Mouse (Mus musculus): Measurements from ENCODE around the gene Zfp668. TPM values are rescaled to one million over a fixed set of nuclear protein-coding genes. Genes with fewer than 3 reads are reported as not detected.
"Not testable (repeated sequence)": the region's sequence is repeated elsewhere in the genome, so short reads cannot be mapped to it uniquely, and the experiment has no call there.

Gene Zfp668
- polyA plus RNA-seq, 1 experiment from 2014 or later, result 6.5 TPM

- not testable (repeated sequence) for ATAC-seq (ENCODE audit: low FRiP score, low TSS enrichment); H3K4me1 ChIP-seq (replicated peaks; ENCODE audit: control insufficient read depth, insufficient read depth); H3K9me3 ChIP-seq (ENCODE audit: control insufficient read depth, low read length); H3K4me3 ChIP-seq (ENCODE audit: low read depth, low read length); H3K9ac ChIP-seq (ENCODE audit: low read length); H3K36me3 ChIP-seq (ENCODE audit: control insufficient read depth, insufficient read depth, low read length); H3K27me3 ChIP-seq (ENCODE audit: control insufficient read depth, insufficient read depth, low read length); H3K27ac ChIP-seq (replicated peaks); DNase-seq (ENCODE audit: low spot score); H3K4me2 ChIP-seq (replicated peaks; ENCODE audit: low read depth)
- TF ChIP-seq CTCF (IDR thresholded peaks at IDR 0.05; ENCODE audit: low read depth), result peak; percentile 8; the same call in 1 of the 2 replicates
- WGBS, result 73% methylated on average over 4 of the region's 4 CpGs
Observed at GRCm38 (mm10) chr7:127837878-127838277, 38.8 kb downstream of the Zfp668 start.

- TF ChIP-seq CTCF (IDR thresholded peaks at IDR 0.05; ENCODE audit: low read depth) (no peak), EP300 (optimal IDR thresholded peaks at IDR 0.05) (no peak)
- no peak for ATAC-seq (ENCODE audit: low FRiP score, low TSS enrichment)
- 81% methylated on average over 5 of the region's 5 CpGs for WGBS
Observed at GRCm38 (mm10) chr7:127837473-127837872, 39.2 kb downstream of the Zfp668 start.

GRCm38 (mm10) chr7:127835550-127835949 lies 41.1 kb downstream of the Zfp668 start:
- H3K27me3 ChIP-seq (ENCODE audit: control insufficient read depth, insufficient read depth, low read length), result no peaks in the 10 kb centered on the region
- no peak overlapping the region for H3K4me2 ChIP-seq (replicated peaks; ENCODE audit: low read depth)
- no peaks in the 10 kb centered on the region for H3K4me1 ChIP-seq (replicated peaks; ENCODE audit: control insufficient read depth, insufficient read depth)
- H3K9me3 ChIP-seq (ENCODE audit: control insufficient read depth, low read length), result no peaks in the 10 kb centered on the region
- 72% methylated on average over 2 of the region's 2 CpGs for WGBS
- H3K4me3 ChIP-seq (ENCODE audit: low read depth, low read length), result no peak overlapping the region
- no peak for ATAC-seq (ENCODE audit: low FRiP score, low TSS enrichment)
- TF ChIP-seq CTCF (IDR thresholded peaks at IDR 0.05; ENCODE audit: low read depth), result no peak
- TF ChIP-seq EP300 (optimal IDR thresholded peaks at IDR 0.05), result no peak
- no peak overlapping the region for H3K9ac ChIP-seq (ENCODE audit: low read length)
- H3K36me3 ChIP-seq (ENCODE audit: control insufficient read depth, insufficient read depth, low read length), result no peaks in the 10 kb centered on the region
- no peak overlapping the region for H3K27ac ChIP-seq (replicated peaks)
- DNase-seq (ENCODE audit: low spot score), result no peak

More at GRCm38 (mm10) chr7:127837473-127837872, 39.2 kb downstream of the Zfp668 start:
- Histone ChIP-seq H3K4me3 (ENCODE audit: low read depth, low read length) (no peak overlapping the region), H3K9ac (ENCODE audit: low read length) (no peak overlapping the region), H3K27ac (replicated peaks) (no peak overlapping the region), H3K9me3 (ENCODE audit: control insufficient read depth, low read length) (no peaks in the 10 kb centered on the region), H3K4me2 (replicated peaks; ENCODE audit: low read depth) (no peak overlapping the region), H3K36me3 (ENCODE audit: control insufficient read depth, insufficient read depth, low read length) (no peaks in the 10 kb centered on the region), H3K4me1 (replicated peaks; ENCODE audit: control insufficient read depth, insufficient read depth) (0 out of 2 replicates have a peak, but pooled peaks cover 3% of the 10 kb centered on the region), H3K27me3 (ENCODE audit: control insufficient read depth, insufficient read depth, low read length) (no peaks in the 10 kb centered on the region)
- DNase-seq (ENCODE audit: low spot score), result no peak

GRCm38 (mm10) chr7:127824176-127824871 lies 52.3 kb downstream of the Zfp668 start, which contains the start of the genes Stx4a and Stx1b:
Gene Stx4a, plus strand, starts transcription at chr7:127824294.
Gene Stx1b, minus strand, starts transcription at chr7:127824549.
- no peak for TF ChIP-seq EP300 (optimal IDR thresholded peaks at IDR 0.05)
- no peak for TF ChIP-seq CTCF (IDR thresholded peaks at IDR 0.05; ENCODE audit: low read depth)
- peak; percentile 58 for DNase-seq (ENCODE audit: low spot score)
- ATAC-seq (ENCODE audit: low FRiP score, low TSS enrichment), result peak; percentile 60; the same call in 1 of the 2 replicates

GRCm38 (mm10) chr7:127823236-127824171 lies 53.1 kb downstream of the Zfp668 start:
- Histone ChIP-seq H3K9ac (ENCODE audit: low read length) (peak overlapping the region; percentile 70), H3K4me1 (replicated peaks; ENCODE audit: control insufficient read depth, insufficient read depth) (no peaks in the 10 kb centered on the region; the same call in 1 of the 2 replicates), H3K27ac (replicated peaks) (no peak overlapping the region), H3K36me3 (ENCODE audit: control insufficient read depth, insufficient read depth, low read length) (no peaks in the 10 kb centered on the region), H3K9me3 (ENCODE audit: control insufficient read depth, low read length) (no peaks in the 10 kb centered on the region), H3K4me3 (ENCODE audit: low read depth, low read length) (peak overlapping the region; percentile 52), H3K4me2 (replicated peaks; ENCODE audit: low read depth) (peak overlapping the region; percentile 63), H3K27me3 (ENCODE audit: control insufficient read depth, insufficient read depth, low read length) (no peaks in the 10 kb centered on the region)
- 72% methylated on average over 11 of the region's 11 CpGs for WGBS
- TF ChIP-seq CTCF (IDR thresholded peaks at IDR 0.05; ENCODE audit: low read depth), result peak; percentile 37; the same call in 1 of the 2 replicates
- no peak for TF ChIP-seq EP300 (optimal IDR thresholded peaks at IDR 0.05)
- ATAC-seq (ENCODE audit: low FRiP score, low TSS enrichment) (no peak), DNase-seq (ENCODE audit: low spot score) (no peak)

More at GRCm38 (mm10) chr7:127824176-127824871, 52.3 kb downstream of the Zfp668 start, which contains the start of the genes Stx4a and Stx1b:
- peak within 1 kb of the TSS; percentile 63 for H3K4me2 ChIP-seq (replicated peaks; ENCODE audit: low read depth)
- no peaks in the 10 kb centered on the region for H3K36me3 ChIP-seq (ENCODE audit: control insufficient read depth, insufficient read depth, low read length)
- H3K9ac ChIP-seq (ENCODE audit: low read length), result peak within 1 kb of the TSS; percentile 70
- no peaks in the 10 kb centered on the region for H3K27me3 ChIP-seq (ENCODE audit: control insufficient read depth, insufficient read depth, low read length)
- H3K4me3 ChIP-seq (ENCODE audit: low read depth, low read length), result peak within 1 kb of the TSS; percentile 52
- no peaks in the 10 kb centered on the region for H3K9me3 ChIP-seq (ENCODE audit: control insufficient read depth, low read length)
- 0 out of 2 replicates have a peak within 1 kb of the TSS, but pooled peaks have one; percentile 24 for H3K27ac ChIP-seq (replicated peaks)
- H3K4me1 ChIP-seq (replicated peaks; ENCODE audit: control insufficient read depth, insufficient read depth), result no peaks in the 10 kb centered on the region; the same call in 1 of the 2 replicates
- WGBS, result 7% methylated on average over 30 of the region's 38 CpGs

Data from stomach, postnatal 0 days (tissue).